Mouse (Mus musculus) C2C12 (cell line): ENCODE measurements around the gene Fads2.

ENCODE experiments used
- CEBPB ChIP-seq: IDR thresholded peaks from one replicate; pipeline ENCODE4 v1.6.1; 2011; ENCODE audit warnings: low read depth, mild to moderate bottlenecking, control low read depth, moderate library complexity
- CTCF ChIP-seq: IDR thresholded peaks from one replicate; pipeline ENCODE4 v1.5.1; 2011; ENCODE audit not compliant: control insufficient read depth, insufficient read depth, insufficient read length
- FOSL1 ChIP-seq: IDR thresholded peaks from one replicate; pipeline ENCODE4 v1.8.0; 2011; ENCODE audit warnings: mild to moderate bottlenecking, low read length; ENCODE audit not compliant: poor library complexity, insufficient read depth, severe bottlenecking
- MAX ChIP-seq: IDR thresholded peaks from one replicate; pipeline ENCODE4 v1.6.1; 2011; ENCODE audit warnings: mild to moderate bottlenecking, control low read depth
- MYOD1 ChIP-seq: IDR thresholded peaks from one replicate; pipeline ENCODE4 v1.6.1; 2011; ENCODE audit warnings: low read depth; ENCODE audit not compliant: control insufficient read depth, insufficient read length
- MYOG ChIP-seq: IDR thresholded peaks from one replicate; pipeline ENCODE4 v1.6.1; 2011; ENCODE audit not compliant: control insufficient read depth, insufficient read length; ENCODE audit errors: extremely low read depth
- USF1 ChIP-seq: IDR thresholded peaks from one replicate; pipeline ENCODE4 v1.6.1; 2011; ENCODE audit warnings: low read depth, mild to moderate bottlenecking, control low read depth, moderate library complexity

DNA sequence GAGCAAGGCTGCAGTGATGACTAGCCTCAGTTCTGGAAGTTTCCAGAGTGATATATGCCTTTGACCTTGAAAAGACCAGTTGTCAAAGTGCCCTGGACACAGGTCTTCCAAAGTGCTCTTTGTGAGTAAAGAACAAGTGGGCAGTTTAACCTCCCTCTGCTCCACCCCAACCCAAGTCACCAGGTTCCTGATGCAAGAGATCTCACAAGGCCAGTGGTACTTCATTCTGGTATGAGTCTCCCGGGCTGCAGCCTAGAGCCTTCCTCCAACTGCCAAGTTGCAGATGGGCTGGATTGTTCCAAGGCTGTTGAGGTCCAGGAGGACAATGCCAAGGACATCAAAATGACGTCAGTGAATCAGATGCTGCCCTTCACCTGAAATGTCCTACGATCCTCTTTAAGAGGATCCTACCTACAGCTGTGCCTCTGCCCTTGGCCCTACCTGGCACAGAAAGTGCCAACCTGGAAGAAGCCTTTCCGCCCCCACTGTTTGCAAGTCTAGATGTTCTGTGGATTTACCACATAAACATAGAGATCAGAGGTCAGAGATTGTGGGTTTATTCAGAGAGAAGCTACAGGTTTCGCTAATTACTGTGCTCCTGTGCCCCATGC lies 20.6 kb upstream of the Fads2 start:
- TF ChIP-seq CTCF (no peak), CEBPB (no peak), MYOG (no peak), MYOD1 (no peak), USF1 (no peak), MAX (no peak), FOSL1 (no peak)
